Mouse (Mus musculus): ENCODE measurements around the gene Ppp1r3f.

Ppp1r3f gene

DNA sequence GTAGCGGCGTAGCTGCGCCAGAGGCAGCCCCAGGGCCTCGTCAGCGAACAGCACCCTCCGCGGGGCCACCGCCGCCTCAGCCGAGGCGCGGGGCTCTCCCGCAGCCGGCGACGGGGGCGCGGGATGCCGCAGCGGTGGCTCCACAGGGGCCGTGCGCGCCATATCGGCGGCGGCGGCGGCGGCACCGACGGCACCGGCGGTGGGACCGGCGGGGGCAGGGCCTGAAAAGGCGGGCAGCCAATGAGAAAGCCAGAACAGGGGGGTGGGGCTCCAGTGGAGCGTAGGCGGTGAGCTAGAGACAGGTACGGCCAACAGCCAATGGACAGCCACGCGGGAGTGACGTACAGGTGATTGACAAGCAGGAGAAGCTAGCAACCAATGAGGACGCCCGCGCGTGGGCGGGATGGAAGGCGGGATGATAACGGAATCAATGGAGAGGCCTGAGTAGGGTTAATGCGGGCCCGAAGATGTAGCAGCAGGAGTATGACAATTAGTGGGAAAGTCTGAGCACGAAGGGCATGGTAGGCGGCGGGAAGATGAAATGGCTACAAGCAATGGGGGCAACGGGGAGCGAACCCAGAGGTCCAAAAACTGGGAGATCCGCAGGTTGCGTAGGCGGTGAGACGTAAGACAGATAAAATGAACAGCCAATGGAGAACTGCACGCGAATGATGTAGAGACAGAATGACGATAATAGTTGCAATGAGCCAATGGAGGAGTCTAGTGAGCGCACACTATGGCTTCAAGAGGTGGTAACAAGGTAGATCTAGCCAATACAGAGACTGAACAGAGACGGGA is at the start of gene Ppp1r3f:
Ppp1r3f (minus strand) TSS at position 197 of the 798 bp plus-strand sequence.
- DNase-seq (ENCODE audit: low read depth, low spot score) = peak; percentile 79

DNA sequence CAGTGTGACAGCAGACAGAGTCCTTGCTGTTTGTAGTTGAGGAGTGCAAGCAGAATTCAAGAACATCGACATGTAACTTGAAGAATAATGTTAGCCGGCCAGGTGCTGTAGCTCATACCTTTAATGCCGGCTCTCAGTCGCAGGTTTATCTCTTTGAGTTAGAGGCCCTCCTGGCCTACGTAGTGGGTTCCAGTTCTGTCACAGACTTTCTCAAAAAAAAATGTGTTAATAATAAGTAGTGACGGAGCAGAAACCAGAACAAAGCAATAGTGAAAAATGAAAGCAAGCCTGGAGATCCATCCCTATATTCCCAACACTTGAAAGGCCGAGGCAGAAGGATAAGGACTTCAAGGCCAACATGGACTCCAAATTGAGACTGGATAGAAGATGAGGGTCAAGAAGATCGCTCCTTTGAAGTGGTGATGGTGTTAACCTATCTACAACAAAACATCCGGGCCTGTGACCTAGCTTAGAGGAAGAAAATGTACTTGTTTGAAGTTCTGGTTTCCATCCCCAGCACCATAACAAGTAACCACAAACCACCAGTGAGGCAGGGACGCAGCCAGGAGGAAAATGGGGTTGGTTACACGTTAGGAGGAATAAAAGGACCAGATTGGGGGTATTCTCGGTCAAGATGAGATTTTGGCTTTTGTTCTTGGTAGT is 43.9 kb upstream of the Ppp1r3f start:
- DNase-seq (ENCODE audit: low read depth, low spot score) = no peak

DNA sequence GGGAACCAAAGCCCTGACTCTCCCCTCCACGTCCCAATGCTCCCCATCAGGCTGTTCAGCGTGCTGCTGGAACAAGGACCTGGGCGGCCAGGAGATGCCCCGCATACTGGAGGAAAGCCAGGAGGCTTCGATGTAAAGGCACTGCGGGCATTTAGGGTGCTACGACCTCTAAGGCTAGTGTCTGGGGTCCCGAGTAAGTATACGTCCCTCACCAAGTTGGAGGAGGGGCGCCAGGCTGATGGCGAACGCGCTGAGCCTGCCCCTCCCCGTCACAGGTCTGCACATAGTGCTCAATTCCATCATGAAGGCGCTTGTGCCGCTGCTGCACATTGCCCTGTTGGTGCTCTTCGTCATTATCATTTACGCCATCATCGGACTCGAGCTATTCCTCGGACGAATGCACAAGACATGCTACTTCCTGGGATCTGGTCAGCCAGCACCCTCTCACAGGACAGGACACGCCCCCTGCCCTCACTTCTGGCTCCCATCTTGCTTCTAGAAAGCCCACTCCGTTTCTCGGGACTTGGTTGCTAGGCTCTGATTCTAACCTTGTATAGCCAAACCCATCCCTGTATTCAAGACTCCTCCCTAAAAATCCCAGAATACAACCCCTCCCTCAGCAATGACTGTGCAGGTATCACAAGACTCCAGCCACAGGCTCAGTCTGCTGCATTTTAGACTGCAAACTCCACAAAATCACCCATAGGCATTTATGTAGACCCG is 36.6 kb upstream of the Ppp1r3f start:
- DNase-seq (ENCODE audit: low read depth, low spot score) = no peak

DNA sequence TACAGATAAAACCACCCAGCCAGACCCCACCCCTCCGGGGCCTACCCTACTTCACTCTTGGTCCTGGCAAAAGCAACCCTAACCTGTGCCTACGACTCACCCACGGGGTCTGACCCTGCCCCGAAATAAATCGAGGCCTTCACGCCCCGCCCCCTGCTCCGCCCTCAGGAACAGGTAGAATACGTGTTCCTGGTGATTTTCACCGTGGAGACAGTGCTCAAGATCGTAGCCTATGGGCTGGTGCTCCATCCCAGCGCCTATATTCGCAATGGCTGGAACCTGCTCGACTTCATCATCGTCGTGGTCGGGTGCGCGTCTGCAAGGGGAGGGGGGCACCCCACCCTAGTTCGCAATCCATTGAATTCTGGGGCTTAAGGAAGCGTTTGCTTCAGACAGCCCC is 36.0 kb upstream of the Ppp1r3f start:
- no peak for DNase-seq (ENCODE audit: low read depth, low spot score)

DNA sequence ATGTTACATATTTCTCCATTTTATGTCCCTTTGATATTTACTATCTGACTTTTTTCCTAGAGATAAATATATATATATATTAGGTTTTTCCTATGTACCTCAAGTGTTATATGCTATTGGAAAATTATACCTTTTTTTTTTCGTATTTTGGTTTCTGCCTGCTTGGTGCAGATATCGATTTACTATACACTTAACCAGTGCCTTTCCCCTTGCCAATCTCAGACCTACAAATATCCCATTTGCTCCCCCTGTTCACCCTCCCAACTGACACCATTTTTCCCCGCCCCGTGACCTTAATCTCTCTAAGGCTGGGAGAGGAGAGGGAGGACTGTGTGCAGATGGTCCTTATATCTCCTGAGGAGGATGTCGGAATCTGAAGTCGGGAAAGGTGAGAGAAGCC is 32.7 kb upstream of the Ppp1r3f start, which contains the start of gene Cacna1f:
Cacna1f (plus strand) TSS at position 301 of the 400 bp plus-strand sequence.
- no peak for DNase-seq (ENCODE audit: low read depth, low spot score)

DNA sequence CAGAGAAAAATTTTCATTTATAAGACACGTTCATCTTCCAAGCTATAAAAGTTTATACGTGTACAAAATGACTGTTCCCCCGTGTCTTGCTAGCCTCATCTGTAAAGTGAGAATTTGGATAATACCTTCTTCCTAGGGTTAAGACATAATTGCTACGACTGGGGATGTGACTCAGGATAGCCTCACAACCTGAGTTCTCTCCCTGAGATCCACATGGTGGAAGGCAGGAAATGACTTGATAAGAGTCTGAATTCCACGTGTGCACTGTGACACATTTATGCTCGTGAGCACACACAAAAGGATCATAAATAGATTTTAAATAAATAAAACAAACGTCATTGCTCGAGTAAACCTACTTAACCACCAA is 31.5 kb upstream of the Ppp1r3f start:
- no peak for DNase-seq (ENCODE audit: low read depth, low spot score)

DNA sequence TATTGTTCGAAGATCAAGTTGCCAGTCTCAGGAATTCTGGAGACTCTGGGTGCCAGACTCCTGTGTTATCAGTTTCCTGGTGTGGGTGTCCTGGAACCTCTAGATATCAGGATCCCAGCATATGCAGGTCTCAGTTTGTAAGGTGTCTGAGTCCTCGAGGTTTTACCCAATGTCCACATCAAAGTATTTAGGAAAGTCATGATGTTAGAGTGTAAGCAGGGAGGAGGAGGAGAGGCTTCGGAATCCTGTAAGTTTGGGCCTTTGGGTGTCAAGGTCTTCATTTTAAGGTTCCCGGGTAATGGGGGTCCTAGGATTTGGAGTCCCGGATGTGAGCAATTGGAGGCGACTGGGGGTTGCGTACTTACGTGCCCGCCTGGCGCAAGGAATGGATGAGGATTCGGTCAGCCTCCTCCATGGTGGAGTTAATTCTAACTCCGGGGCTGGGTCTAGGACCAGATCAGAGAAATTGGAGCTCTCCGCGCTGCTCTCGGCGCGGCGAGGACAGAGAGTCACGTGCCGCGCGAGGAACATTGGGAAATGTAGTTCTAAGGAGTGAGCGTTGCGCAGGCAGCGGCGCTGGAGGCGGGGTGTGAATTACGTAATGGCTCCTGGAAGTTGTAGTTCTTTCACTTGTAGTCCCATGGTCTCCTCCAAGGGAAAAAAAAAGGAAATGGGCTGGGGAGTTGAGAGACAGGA is 30.9 kb upstream of the Ppp1r3f start, which contains the start of gene Ccdc22:
Ccdc22 (minus strand) TSS at position 639 of the 696 bp plus-strand sequence.
- peak; percentile 62 for DNase-seq (ENCODE audit: low read depth, low spot score)

DNA sequence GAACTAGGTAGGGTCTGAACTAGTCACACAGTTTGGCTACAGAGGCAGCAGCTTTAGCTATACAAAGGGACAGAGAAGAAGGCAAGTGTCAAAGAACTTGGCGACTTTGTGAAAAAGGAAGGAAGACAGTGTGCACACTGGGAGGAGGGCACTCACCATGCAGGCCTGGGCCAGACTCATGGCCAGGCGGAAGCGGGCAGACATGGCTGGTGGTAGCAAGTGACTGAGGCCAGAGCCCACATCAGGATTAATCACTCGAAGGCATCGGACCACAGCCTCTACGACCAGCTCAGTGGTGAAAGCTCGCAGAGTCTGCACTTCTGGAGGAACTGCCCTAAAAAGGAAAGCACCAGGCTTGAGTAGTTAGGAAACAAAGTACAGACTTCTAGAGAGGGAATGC is 29.9 kb upstream of the Ppp1r3f start:
- DNase-seq (ENCODE audit: low read depth, low spot score) = no peak

DNA sequence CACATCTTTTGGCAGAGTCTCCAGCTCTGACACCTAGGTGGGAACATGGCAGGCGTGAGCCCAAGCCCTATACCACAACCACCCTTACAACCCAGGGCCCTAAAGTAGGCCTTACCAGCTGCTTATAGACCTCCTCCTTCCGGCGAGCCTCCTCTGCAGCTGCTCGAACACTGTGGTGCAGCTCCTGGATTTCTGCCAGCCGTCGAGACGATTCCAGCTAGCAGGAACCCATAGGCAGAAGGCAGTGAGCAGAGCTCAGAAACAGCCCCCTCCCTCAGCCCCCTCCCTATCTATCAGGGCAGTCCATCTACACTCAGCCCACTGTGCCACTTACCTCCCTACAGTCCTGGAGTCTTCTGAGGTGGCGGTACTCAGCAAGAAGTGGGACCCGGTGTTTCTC is 21.3 kb upstream of the Ppp1r3f start:
- DNase-seq (ENCODE audit: low read depth, low spot score) = no peak

DNA sequence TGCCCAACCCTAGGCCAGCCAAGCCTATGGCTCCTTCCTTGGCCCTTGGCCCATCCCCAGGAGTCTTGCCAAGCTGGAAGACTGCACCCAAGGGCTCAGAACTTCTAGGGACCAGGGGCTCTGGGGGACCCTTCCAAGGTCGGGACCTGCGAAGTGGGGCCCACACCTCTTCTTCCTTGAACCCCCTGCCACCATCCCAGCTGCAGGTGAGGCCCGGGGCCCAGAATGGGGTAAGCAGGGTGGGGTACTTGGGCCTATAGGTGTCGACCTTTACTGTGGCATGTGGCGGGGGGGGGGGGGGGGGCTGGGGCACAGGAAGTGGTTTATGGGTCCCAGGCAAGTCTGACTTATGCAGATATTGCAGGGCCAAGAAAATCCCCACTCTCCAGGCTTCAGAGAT is 12.3 kb upstream of the Ppp1r3f start:
- no peak for DNase-seq (ENCODE audit: low read depth, low spot score)

DNA sequence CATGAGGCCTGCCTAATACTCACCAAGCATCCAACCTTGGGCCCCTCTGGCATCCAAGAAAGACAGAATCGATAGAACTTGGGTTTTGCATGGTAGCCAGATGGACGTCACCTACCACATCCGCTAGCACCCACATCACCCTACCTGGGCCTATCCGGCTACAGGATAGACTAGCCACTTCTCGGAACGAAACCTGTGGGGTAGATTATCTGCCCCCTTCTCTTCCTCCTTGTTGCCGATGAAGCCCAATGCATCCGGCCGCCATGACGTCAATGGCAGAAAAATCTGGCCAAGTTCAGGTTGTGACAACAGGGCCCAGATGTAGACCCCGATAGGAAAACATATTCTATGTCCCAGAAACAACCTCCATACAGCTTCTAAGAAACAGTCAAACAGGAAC is 9.8 kb upstream of the Ppp1r3f start:
- DNase-seq (ENCODE audit: low read depth, low spot score) = no peak

DNA sequence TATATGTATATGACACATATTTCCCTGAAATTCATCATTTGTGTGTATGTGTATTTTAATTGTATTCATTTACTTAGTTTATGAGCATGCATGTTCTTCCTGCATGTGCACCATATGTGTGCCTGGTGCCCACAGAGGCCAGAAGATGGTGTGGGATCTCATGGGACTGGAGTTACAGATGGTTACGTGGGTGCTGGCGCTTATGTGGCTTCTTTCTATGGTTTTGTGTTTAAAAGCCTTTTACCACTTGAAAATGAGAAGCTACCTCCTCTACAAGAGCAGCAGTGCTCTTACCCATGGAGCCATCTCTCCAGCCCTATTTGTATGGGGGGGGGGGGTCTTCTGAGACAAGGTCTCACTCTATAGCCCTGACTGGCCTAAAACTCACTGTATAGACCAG is 7.1 kb upstream of the Ppp1r3f start:
- DNase-seq (ENCODE audit: low read depth, low spot score) = no peak

DNA sequence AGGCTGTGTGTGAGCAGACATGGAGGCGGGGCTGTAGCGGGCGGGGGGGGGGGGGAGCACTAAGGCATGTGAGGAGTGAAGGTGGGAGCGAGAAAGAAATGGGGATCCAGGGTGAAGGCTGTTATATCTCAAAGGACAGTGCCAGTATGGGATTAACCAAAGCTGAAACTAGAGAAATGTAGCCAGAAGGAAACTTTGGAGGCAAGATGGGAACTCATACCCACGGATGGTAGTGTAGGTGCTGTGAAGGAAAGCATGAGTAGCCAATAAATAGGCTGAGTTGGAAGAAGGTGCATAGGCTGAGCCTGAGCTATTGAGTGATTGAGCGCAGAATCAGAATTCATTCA is 775 bp upstream of the Ppp1r3f start:
- DNase-seq (ENCODE audit: low read depth, low spot score) = no peak

DNA sequence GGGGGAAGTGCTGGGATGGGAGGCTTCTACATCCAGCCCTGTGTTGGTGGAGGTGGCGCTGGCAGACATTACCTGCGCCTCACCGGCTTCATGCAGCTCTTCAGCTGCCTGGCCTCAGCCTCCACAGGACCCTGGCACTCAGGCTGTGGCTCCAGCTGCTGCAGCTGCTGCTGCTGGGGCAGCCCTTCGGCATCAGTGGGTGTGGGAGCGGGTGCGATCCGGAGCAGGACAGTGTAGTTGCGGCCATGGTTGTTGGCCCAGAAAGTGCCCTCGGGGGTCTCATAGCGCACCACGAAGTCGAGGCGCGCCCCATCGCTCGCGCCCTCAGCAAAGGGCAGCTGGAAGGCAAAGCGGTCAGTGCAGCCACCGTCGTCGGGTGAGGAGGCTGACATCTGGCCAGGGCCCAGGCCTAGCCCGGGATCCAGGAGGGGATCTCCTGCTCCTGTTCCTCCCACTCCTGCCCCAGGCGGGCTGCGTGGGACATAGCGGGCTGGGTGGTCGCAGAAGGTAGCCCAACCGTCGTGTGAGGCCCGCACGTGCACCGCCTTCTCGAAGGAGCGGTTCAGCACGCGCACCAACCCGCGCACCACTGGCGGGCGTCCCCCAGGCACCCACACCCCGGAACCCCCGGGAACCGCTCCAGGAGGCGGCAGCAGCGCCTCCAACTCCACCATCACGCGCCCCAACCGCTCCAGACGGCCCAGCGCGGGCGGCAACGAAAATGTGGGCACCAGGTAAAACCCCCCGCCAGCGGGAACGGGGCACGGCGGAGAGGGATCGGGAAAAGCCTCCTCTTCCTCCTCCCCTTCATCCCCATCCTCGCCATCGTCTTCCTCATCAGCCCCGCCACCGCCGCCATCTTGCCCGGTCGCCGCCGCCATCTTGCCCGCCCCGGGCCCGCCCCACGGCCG is 652 bp downstream of the Ppp1r3f start, which contains the start of gene Foxp3:
Foxp3 (plus strand) TSS at position 469 of the 911 bp plus-strand sequence.
- DNase-seq (ENCODE audit: low read depth, low spot score) = peak; percentile 20

DNA sequence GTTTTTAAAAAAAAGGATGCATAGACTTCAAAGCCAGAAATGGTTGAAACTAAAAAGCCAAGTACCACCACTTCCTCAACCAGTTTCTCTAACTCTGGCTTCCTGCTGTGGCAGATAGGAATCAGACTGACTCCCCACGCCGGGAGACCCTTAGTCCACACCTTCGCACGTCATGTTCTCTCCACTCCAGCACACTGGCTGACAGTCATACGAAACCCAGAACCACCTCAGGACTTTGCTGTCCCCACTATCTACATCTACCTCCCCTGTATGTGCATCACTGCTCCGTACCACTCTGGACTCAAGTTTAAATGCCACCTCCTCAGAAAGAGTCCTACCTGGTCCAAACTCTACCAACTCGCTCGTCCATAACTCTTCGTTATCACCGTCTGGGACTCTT is 1.6 kb downstream of the Ppp1r3f start:
- no peak for DNase-seq (ENCODE audit: low read depth, low spot score)

DNA sequence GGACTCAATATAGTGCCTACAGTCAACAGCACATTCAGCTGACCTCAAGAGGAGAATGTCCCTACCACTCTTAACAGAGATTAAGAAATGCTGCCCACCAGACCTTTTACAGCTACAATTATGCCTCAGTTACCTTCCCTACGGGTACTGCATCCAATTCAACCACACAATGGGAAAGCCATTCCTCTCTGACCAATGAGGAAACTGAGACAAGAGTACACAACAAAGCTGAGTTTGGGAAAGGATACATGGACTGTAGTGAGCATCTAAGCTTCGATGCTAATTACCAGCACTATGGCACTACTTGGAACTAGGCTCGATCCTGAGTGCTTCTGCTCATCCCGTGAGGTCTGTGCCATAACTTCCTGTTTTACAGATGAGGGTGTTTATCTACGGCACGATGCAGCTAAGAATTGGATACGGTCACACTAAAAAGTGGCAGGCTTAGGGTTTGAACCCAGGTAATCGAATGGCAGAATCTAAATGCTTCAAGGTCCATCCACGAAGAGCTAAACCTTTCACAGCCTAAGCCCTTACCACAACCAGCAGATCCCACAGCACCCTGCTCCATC is 2.4 kb downstream of the Ppp1r3f start:
- no peak for DNase-seq (ENCODE audit: low read depth, low spot score)

DNA sequence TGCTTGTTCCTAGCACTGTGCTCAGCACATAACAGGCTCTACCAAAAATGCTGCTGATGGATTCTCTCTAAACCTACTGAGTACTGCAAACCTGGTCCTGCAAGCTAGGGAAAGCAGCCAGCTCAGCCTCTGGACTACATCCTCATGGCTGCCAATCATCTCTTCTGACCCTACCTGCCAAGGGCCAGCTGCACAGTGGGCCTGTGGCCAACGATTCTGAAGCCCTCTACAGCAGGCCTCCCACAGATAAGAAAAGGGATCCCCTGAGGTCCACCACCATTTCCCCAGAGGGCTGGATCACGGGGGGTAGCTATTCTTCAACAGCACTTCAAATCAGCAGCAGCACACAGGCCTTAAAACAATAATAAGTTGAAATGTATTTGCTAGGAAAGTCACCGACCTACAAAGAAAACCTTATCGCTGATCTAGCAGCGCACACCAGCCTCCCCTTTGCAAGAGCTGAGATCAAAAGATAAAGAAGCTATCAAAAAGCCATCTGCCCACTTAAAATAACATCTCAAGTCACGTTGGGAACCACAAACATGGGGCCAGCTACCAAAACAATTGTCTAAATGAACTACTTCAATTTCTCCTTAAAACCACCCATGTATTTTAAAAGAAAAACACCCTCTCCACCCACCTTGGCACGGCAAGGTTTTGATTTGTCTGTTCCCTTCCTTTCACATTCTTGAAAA is 3.5 kb downstream of the Ppp1r3f start:
- no peak for DNase-seq (ENCODE audit: low read depth, low spot score)

DNA sequence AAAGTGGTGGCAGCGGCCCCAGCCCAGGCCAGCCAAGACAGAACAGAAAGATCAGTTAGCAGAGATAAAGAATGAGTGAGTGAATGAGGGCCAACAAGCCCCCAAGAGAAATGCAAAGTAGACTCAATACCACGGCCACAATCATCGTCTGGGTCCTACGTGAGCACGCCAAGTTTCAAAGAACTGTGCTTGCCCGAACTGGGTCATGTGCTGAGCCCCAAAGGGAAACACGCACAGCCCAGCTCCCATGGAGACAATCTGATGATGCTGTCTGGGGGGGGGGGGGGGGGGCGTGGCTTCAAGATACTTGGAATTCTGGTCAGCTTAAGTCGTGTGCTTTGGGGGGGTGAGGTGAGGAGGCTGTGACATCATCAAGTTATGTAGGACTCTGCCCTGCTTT is 6.6 kb downstream of the Ppp1r3f start:
- DNase-seq (ENCODE audit: low read depth, low spot score) = peak; percentile 8

DNA sequence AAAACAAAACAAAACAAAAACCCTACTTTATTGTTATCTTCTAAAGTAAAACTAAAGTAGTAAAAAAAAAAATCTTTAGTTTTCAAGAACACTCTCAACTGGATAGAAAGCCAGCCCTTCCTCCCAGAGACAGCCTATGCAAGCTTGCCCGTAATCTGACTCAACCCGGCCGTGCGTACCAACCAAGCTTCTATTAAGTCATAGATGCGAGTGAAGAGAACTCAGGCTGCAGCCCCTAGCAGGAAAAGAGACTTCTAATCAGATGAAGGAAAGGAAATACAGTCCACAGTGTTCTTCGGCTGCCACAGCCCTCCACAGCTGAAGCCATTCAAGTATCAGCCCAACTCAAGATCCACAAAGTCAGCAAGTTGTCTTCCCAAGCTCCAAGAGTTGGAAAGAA is 7.7 kb downstream of the Ppp1r3f start:
- no peak for DNase-seq (ENCODE audit: low read depth, low spot score)

DNA sequence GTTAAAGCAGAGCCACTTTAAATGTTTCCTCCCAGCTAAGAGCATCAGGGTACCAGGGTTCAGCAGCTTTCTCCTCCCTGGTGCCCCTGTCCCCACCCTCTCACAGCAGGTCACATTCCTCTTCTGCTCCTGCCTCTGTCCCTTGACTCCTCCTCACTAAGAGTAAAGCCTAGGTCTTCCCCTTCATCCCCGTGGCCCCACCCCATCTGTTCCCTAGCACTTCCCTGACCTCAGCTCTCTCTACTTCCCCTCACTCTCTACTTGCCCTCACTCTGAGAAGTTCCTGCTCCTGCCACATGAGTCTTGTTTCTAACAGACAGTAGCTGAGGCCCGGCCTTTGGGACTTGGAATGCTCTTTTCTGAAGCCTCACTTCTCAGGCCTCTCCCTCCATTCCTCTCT is 11.0 kb downstream of the Ppp1r3f start:
- DNase-seq (ENCODE audit: low read depth, low spot score) = no peak
